Mouse (Mus musculus) cerebellum, adult 2 months (tissue): ENCODE results near the gene Pdia4.
"Not testable (repeated sequence)": the region's sequence is repeated elsewhere in the genome, so short reads cannot be mapped to it uniquely, and the experiment has no call there.

Experiments
- CTCF ChIP-seq: fragments of 200-500 bp; IDR thresholded peaks from 2 replicates; pipeline ENCODE4 v1.5.1; 2011; ENCODE audit warnings: low read depth, mild to moderate bottlenecking, control low read depth, low read length, moderate library complexity, borderline replicate concordance; ENCODE audit not compliant: insufficient read depth
- POLR2A ChIP-seq: fragments of 200-500 bp; IDR thresholded peaks from 2 replicates; pipeline ENCODE4 v1.6.1; 2011; ENCODE audit warnings: low read length, control low read depth, borderline replicate concordance; ENCODE audit not compliant: insufficient read depth

DNA sequence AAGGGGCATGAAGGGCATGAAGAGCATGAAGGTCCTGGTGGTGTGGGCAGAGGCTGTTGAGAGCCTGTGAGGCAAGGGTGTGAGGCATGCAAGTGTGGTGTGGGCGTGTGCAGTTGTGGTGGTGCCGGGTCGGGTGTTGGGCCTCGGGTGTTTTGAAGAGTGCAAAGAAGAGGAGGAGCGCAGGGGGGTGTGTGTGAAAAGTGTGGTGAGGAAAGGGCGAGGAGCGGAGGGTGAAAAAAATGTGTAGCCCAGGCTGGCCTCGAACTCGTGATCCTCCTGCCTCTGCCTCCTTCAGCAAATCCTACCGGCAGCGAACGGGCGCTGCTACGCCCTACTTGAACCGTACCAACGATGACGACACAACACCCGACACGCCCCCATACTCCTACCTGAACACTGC is 41.5 kb downstream of the Pdia4 start:
- TF ChIP-seq CTCF, POLR2A: not testable (repeated sequence)
